Mouse (Mus musculus): ENCODE results near the gene Galnt2. TPM values are rescaled to one million over a fixed set of nuclear protein-coding genes. Genes with fewer than 3 reads are reported as not detected.

Galnt2 gene
- polyA plus RNA-seq, 1 experiment from 2014 or later, result 56.4 TPM

- Histone ChIP-seq H3K4me2 (ENCODE audit: low read depth, severe bottlenecking) (no peak overlapping the region), H3K27me3 (ENCODE audit: control insufficient read depth, insufficient read depth, low read length) (no peaks in the 10 kb centered on the region), H3K9ac (ENCODE audit: low read length) (no peak overlapping the region), H3K4me1 (ENCODE audit: control insufficient read depth, insufficient read depth, low read length) (no peaks in the 10 kb centered on the region), H3K9me3 (ENCODE audit: control insufficient read depth, low read length) (no peaks in the 10 kb centered on the region), H3K27ac (replicated peaks; ENCODE audit: low read depth, low read length) (no peak overlapping the region), H3K36me3 (ENCODE audit: control insufficient read depth, insufficient read depth, low read length) (peaks cover 3% of the 10 kb centered on the region; the same call in 1 of the 2 replicates), H3K4me3 (ENCODE audit: low read depth, low read length) (no peak overlapping the region)
- WGBS, result 92% methylated on average over 10 of the region's 10 CpGs
- ATAC-seq (ENCODE audit: insufficient number of reproducible peaks, low FRiP score, low TSS enrichment, low read depth) (no peak), DNase-seq (ENCODE audit: low spot score) (no peak)
These were observed 76.5 kb downstream of the Galnt2 start for GRCm38 (mm10) chr8:124307700-124308099.

DNA sequence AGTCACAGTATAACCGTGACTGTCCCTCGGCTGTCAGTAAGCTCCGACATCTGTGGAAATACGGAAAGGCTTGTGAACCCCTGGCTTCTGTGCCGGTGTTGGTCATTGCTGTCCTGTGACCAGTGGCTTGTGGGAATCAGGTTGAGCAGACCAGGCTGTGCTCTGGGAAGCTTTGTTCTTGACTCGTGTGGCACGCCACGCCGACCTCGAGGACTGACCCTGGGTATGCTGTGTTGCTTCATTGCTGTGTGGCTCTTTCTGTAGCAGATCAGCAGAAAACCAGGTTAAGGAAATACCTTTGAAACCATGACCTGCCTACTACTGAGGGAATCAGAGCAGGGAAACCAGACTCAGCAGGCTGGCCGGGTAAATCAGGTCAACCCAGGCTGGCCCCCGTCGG, 79.3 kb downstream of the Galnt2 start:
- H3K9me3 ChIP-seq (ENCODE audit: control insufficient read depth, low read length), result no peaks in the 10 kb centered on the region
- WGBS, result 95% methylated on average over 13 of the region's 13 CpGs
- no peak overlapping the region for H3K4me2 ChIP-seq (ENCODE audit: low read depth, severe bottlenecking)
- no peak overlapping the region for H3K27ac ChIP-seq (replicated peaks; ENCODE audit: low read depth, low read length)
- H3K4me3 ChIP-seq (ENCODE audit: low read depth, low read length), result no peak overlapping the region
- H3K27me3 ChIP-seq (ENCODE audit: control insufficient read depth, insufficient read depth, low read length), result no peaks in the 10 kb centered on the region
- peaks cover 3% of the 10 kb centered on the region; the same call in 1 of the 2 replicates for H3K36me3 ChIP-seq (ENCODE audit: control insufficient read depth, insufficient read depth, low read length)
- ATAC-seq (ENCODE audit: insufficient number of reproducible peaks, low FRiP score, low TSS enrichment, low read depth) (no peak), DNase-seq (ENCODE audit: low spot score) (no peak)
- no peak overlapping the region for H3K9ac ChIP-seq (ENCODE audit: low read length)
- H3K4me1 ChIP-seq (ENCODE audit: control insufficient read depth, insufficient read depth, low read length), result 0 out of 2 replicates have a peak, but pooled peaks cover 5% of the 10 kb centered on the region

GRCm38 (mm10) chr8:124311111-124311510, 79.9 kb downstream of the Galnt2 start:
- DNase-seq (ENCODE audit: low spot score) (no peak), ATAC-seq (ENCODE audit: insufficient number of reproducible peaks, low FRiP score, low TSS enrichment, low read depth) (no peak)
- Histone ChIP-seq H3K4me2 (ENCODE audit: low read depth, severe bottlenecking) (no peak overlapping the region), H3K27me3 (ENCODE audit: control insufficient read depth, insufficient read depth, low read length) (no peaks in the 10 kb centered on the region), H3K27ac (replicated peaks; ENCODE audit: low read depth, low read length) (no peak overlapping the region), H3K4me3 (ENCODE audit: low read depth, low read length) (no peak overlapping the region), H3K9me3 (ENCODE audit: control insufficient read depth, low read length) (no peaks in the 10 kb centered on the region), H3K4me1 (ENCODE audit: control insufficient read depth, insufficient read depth, low read length) (0 out of 2 replicates have a peak, but pooled peaks cover 5% of the 10 kb centered on the region), H3K36me3 (ENCODE audit: control insufficient read depth, insufficient read depth, low read length) (peaks cover 3% of the 10 kb centered on the region; the same call in 1 of the 2 replicates), H3K9ac (ENCODE audit: low read length) (no peak overlapping the region)
- WGBS, result 93% methylated on average over 6 of the region's 6 CpGs

DNA sequence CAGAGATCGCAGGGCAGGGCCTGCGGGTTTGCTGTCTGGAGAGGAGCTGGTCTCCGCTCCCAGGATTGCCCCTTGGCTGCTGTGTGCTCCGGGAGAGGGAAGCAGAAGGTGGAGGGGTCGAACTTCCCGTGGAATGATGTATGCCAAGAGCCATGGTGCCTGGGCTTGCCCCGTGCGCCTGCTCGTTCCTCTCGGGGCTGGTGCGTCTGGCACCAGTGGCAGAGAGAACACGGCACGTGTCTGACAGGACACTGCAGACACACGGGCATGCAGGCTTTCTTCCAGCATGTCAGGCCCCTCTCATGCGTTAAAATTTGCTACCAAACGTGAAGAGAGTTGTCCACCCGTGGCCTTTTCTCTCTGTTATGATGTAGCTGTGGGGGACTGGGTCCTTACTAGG, 80.5 kb downstream of the Galnt2 start:
- peaks cover 10% of the 10 kb centered on the region for H3K4me1 ChIP-seq (ENCODE audit: control insufficient read depth, insufficient read depth, low read length)
- no peaks in the 10 kb centered on the region for H3K9me3 ChIP-seq (ENCODE audit: control insufficient read depth, low read length)
- peaks cover 3% of the 10 kb centered on the region; the same call in 1 of the 2 replicates for H3K36me3 ChIP-seq (ENCODE audit: control insufficient read depth, insufficient read depth, low read length)
- no peaks in the 10 kb centered on the region for H3K27me3 ChIP-seq (ENCODE audit: control insufficient read depth, insufficient read depth, low read length)
- no peak overlapping the region for H3K4me3 ChIP-seq (ENCODE audit: low read depth, low read length)
- H3K27ac ChIP-seq (replicated peaks; ENCODE audit: low read depth, low read length), result no peak overlapping the region
- ATAC-seq (ENCODE audit: insufficient number of reproducible peaks, low FRiP score, low TSS enrichment, low read depth) (no peak), DNase-seq (ENCODE audit: low spot score) (no peak)
- 88% methylated on average over 17 of the region's 17 CpGs for WGBS
- no peak overlapping the region for H3K4me2 ChIP-seq (ENCODE audit: low read depth, severe bottlenecking)
- no peak overlapping the region for H3K9ac ChIP-seq (ENCODE audit: low read length)

DNA sequence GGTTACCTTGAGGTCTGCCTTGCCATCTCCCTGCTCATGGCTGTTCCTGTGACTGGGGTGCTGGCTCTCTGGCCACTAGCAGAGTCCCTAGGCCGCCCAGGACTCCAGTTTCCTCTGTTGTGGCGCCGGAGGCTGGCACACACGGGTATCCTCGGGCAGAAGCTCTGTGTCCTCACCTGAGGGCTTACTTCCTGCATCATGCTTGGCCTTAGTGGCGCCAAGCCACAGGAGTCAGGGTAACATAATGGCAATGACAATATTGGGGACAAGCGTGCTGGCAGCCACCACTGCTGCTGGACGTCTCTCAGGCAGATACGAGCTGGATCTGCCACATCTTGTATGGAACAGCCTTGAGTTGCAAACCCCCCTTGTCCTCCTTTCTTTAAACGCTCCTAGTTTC, 81.0 kb downstream of the Galnt2 start:
- no peaks in the 10 kb centered on the region for H3K9me3 ChIP-seq (ENCODE audit: control insufficient read depth, low read length)
- H3K36me3 ChIP-seq (ENCODE audit: control insufficient read depth, insufficient read depth, low read length), result no peaks in the 10 kb centered on the region; the same call in 1 of the 2 replicates
- 92% methylated on average over 10 of the region's 10 CpGs for WGBS
- H3K27ac ChIP-seq (replicated peaks; ENCODE audit: low read depth, low read length), result no peak overlapping the region
- H3K4me3 ChIP-seq (ENCODE audit: low read depth, low read length), result no peak overlapping the region
- peaks cover 12% of the 10 kb centered on the region for H3K4me1 ChIP-seq (ENCODE audit: control insufficient read depth, insufficient read depth, low read length)
- ATAC-seq (ENCODE audit: insufficient number of reproducible peaks, low FRiP score, low TSS enrichment, low read depth), result no peak
- no peak for DNase-seq (ENCODE audit: low spot score)
- H3K9ac ChIP-seq (ENCODE audit: low read length), result no peak overlapping the region
- no peak overlapping the region for H3K4me2 ChIP-seq (ENCODE audit: low read depth, severe bottlenecking)
- no peaks in the 10 kb centered on the region for H3K27me3 ChIP-seq (ENCODE audit: control insufficient read depth, insufficient read depth, low read length)

DNA sequence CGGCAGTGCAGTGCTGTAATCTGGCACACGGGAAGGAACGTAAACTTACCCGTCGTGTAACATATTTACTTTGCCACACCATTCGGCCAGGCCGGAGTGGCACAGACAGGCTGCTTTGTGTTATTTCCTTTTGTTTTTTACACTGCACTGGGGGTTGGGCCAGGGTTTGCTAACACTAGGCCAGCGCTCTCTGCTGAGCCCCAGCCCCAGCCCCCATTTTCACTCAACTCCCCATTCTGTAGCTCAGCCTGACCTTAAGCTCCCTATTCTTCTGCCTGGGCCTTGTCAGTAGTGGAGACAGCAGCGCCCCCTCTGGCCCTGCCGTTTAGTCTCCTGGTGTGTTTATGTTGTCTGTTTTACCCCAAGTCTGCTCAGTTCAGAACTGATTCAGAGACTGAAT, 83.6 kb downstream of the Galnt2 start:
- 66% methylated on average over 10 of the region's 10 CpGs for WGBS
- H3K9me3 ChIP-seq (ENCODE audit: control insufficient read depth, low read length), result no peaks in the 10 kb centered on the region
- DNase-seq (ENCODE audit: low spot score) (peak; percentile 33), ATAC-seq (ENCODE audit: insufficient number of reproducible peaks, low FRiP score, low TSS enrichment, low read depth) (no peak)
- H3K9ac ChIP-seq (ENCODE audit: low read length), result no peak overlapping the region; the same call in 1 of the 2 replicates
- H3K27ac ChIP-seq (replicated peaks; ENCODE audit: low read depth, low read length), result no peak overlapping the region
- H3K27me3 ChIP-seq (ENCODE audit: control insufficient read depth, insufficient read depth, low read length), result no peaks in the 10 kb centered on the region
- no peak overlapping the region for H3K4me3 ChIP-seq (ENCODE audit: low read depth, low read length)
- no peak overlapping the region for H3K4me2 ChIP-seq (ENCODE audit: low read depth, severe bottlenecking)
- H3K4me1 ChIP-seq (ENCODE audit: control insufficient read depth, insufficient read depth, low read length), result peaks cover 12% of the 10 kb centered on the region
- H3K36me3 ChIP-seq (ENCODE audit: control insufficient read depth, insufficient read depth, low read length), result no peaks in the 10 kb centered on the region; the same call in 1 of the 2 replicates

DNA sequence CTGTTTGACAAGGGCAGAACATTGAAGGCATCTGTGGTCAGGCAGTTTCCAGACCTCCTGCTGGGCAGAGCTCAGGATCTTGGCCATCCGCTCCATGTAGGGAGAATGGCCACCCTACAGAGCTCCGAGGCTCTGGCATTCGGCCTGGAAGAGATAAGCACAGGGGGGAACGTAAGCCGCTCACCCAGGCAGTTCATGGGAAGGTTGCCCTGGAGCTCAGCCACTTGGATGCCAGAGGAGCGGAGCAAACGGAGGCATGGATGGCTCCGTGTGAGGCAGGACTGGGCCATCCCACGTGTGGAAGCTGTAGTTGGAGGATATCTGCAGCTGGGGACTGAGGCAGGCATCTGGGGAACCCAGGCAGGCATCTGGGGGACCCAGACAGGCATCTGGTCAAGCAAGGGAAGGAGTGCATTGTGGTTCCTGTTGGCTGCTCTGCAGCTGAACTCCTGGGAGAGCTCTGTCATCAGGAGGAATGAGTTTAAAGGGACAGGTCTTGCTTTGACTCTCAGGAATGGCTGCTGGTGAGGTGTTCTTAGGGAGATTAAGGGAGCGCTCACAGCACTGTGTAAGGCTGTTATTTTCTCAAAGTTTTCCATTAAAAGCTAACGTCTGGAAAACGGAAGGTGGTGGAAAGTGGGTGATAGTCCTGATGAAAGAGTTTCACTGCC, 85.4 kb downstream of the Galnt2 start:
- H3K27ac ChIP-seq (replicated peaks; ENCODE audit: low read depth, low read length), result no peak overlapping the region
- no peak overlapping the region for H3K4me3 ChIP-seq (ENCODE audit: low read depth, low read length)

GRCm38 (mm10) chr8:124317191-124317682, 86.0 kb downstream of the Galnt2 start:
- Histone ChIP-seq H3K27ac (replicated peaks; ENCODE audit: low read depth, low read length) (no peak overlapping the region), H3K4me2 (ENCODE audit: low read depth, severe bottlenecking) (no peak overlapping the region)
- WGBS, result 67% methylated on average over 8 of the region's 8 CpGs

More for the DNA sequence above, 85.4 kb downstream of the Galnt2 start:
- no peaks in the 10 kb centered on the region; the same call in 1 of the 2 replicates for H3K36me3 ChIP-seq (ENCODE audit: control insufficient read depth, insufficient read depth, low read length)
- ATAC-seq (ENCODE audit: insufficient number of reproducible peaks, low FRiP score, low TSS enrichment, low read depth) (no peak), DNase-seq (ENCODE audit: low spot score) (no peak)
- H3K4me2 ChIP-seq (ENCODE audit: low read depth, severe bottlenecking), result no peak overlapping the region
- no peak overlapping the region for H3K9ac ChIP-seq (ENCODE audit: low read length)
- WGBS, result 64% methylated on average over 12 of the region's 12 CpGs
- H3K9me3 ChIP-seq (ENCODE audit: control insufficient read depth, low read length), result no peaks in the 10 kb centered on the region
- no peaks in the 10 kb centered on the region for H3K27me3 ChIP-seq (ENCODE audit: control insufficient read depth, insufficient read depth, low read length)
- H3K4me1 ChIP-seq (ENCODE audit: control insufficient read depth, insufficient read depth, low read length), result peaks cover 12% of the 10 kb centered on the region

More at GRCm38 (mm10) chr8:124317191-124317682, 86.0 kb downstream of the Galnt2 start:
- Histone ChIP-seq H3K27me3 (ENCODE audit: control insufficient read depth, insufficient read depth, low read length) (no peaks in the 10 kb centered on the region), H3K36me3 (ENCODE audit: control insufficient read depth, insufficient read depth, low read length) (no peaks in the 10 kb centered on the region; the same call in 1 of the 2 replicates), H3K9me3 (ENCODE audit: control insufficient read depth, low read length) (no peaks in the 10 kb centered on the region), H3K9ac (ENCODE audit: low read length) (no peak overlapping the region), H3K4me1 (ENCODE audit: control insufficient read depth, insufficient read depth, low read length) (peaks cover 12% of the 10 kb centered on the region), H3K4me3 (ENCODE audit: low read depth, low read length) (no peak overlapping the region)
- ATAC-seq (ENCODE audit: insufficient number of reproducible peaks, low FRiP score, low TSS enrichment, low read depth), result no peak
- DNase-seq (ENCODE audit: low spot score), result no peak
